Mouse (Mus musculus): Measurements from ENCODE around the gene Atp2b2. TPM values are rescaled to one million over a fixed set of nuclear protein-coding genes. Genes with fewer than 3 reads are reported as not detected.

Atp2b2 gene
- polyA plus RNA-seq, 1 experiment from 2014 or later, result 0.12 TPM

- ATAC-seq (replicated peaks; ENCODE audit: low FRiP score, low read depth), result no peak
- H3K27ac ChIP-seq, result no peak overlapping the region
- no peak overlapping the region for H3K9ac ChIP-seq (ENCODE audit: low read depth, low read length)
- no peaks in the 10 kb centered on the region for H3K4me1 ChIP-seq (replicated peaks; ENCODE audit: insufficient read depth, low read length)
- H3K27me3 ChIP-seq (ENCODE audit: insufficient read depth, low read length), result no peaks in the 10 kb centered on the region
- no peaks in the 10 kb centered on the region for H3K9me3 ChIP-seq (replicated peaks; ENCODE audit: low read length)
- H3K4me3 ChIP-seq (replicated peaks; ENCODE audit: low read depth, low read length), result no peak overlapping the region
- H3K36me3 ChIP-seq (ENCODE audit: insufficient read depth, low read length), result no peaks in the 10 kb centered on the region
- H3K4me2 ChIP-seq (ENCODE audit: low read length), result no peak overlapping the region
- WGBS, result 68% methylated on average over 3 of the region's 3 CpGs
- no peak for TF ChIP-seq CTCF (IDR thresholded peaks at IDR 0.05; ENCODE audit: low read depth)
- no peak for DNase-seq (ENCODE audit: low spot score)
These were observed 180.5 kb downstream of the Atp2b2 start for GRCm38 (mm10) chr6:113861938-113862337.

- ATAC-seq (replicated peaks; ENCODE audit: low FRiP score, low read depth), result no peak
- WGBS, result 46% methylated on average over 4 of the region's 4 CpGs
- H3K9ac ChIP-seq (ENCODE audit: low read depth, low read length), result no peak overlapping the region
- H3K27ac ChIP-seq, result no peak overlapping the region
- no peaks in the 10 kb centered on the region for H3K4me1 ChIP-seq (replicated peaks; ENCODE audit: insufficient read depth, low read length)
- DNase-seq (ENCODE audit: low spot score), result no peak
- H3K9me3 ChIP-seq (replicated peaks; ENCODE audit: low read length), result no peaks in the 10 kb centered on the region
- no peak overlapping the region for H3K4me3 ChIP-seq (replicated peaks; ENCODE audit: low read depth, low read length)
- H3K36me3 ChIP-seq (ENCODE audit: insufficient read depth, low read length), result no peaks in the 10 kb centered on the region
- TF ChIP-seq CTCF (IDR thresholded peaks at IDR 0.05; ENCODE audit: low read depth), result no peak
- H3K27me3 ChIP-seq (ENCODE audit: insufficient read depth, low read length), result no peaks in the 10 kb centered on the region
- H3K4me2 ChIP-seq (ENCODE audit: low read length), result no peak overlapping the region
These were observed 181.0 kb downstream of the Atp2b2 start for GRCm38 (mm10) chr6:113861375-113861770.

- Histone ChIP-seq H3K4me1 (replicated peaks; ENCODE audit: insufficient read depth, low read length) (no peaks in the 10 kb centered on the region), H3K9me3 (replicated peaks; ENCODE audit: low read length) (no peaks in the 10 kb centered on the region), H3K4me3 (replicated peaks; ENCODE audit: low read depth, low read length) (no peak overlapping the region), H3K9ac (ENCODE audit: low read depth, low read length) (no peak overlapping the region), H3K36me3 (ENCODE audit: insufficient read depth, low read length) (no peaks in the 10 kb centered on the region), H3K4me2 (ENCODE audit: low read length) (no peak overlapping the region), H3K27me3 (ENCODE audit: insufficient read depth, low read length) (no peaks in the 10 kb centered on the region), H3K27ac (no peak overlapping the region)
- WGBS, result 36% methylated on average over 15 of the region's 15 CpGs
- ATAC-seq (replicated peaks; ENCODE audit: low FRiP score, low read depth) (no peak), DNase-seq (ENCODE audit: low spot score) (peak; percentile 48)
- no peak for TF ChIP-seq CTCF (IDR thresholded peaks at IDR 0.05; ENCODE audit: low read depth)
These were observed 181.6 kb downstream of the Atp2b2 start for GRCm38 (mm10) chr6:113860735-113861374.

- Histone ChIP-seq H3K9ac (ENCODE audit: low read depth, low read length) (no peak overlapping the region), H3K9me3 (replicated peaks; ENCODE audit: low read length) (no peaks in the 10 kb centered on the region), H3K27me3 (ENCODE audit: insufficient read depth, low read length) (no peaks in the 10 kb centered on the region), H3K36me3 (ENCODE audit: insufficient read depth, low read length) (no peaks in the 10 kb centered on the region), H3K4me1 (replicated peaks; ENCODE audit: insufficient read depth, low read length) (no peaks in the 10 kb centered on the region), H3K27ac (no peak overlapping the region), H3K4me2 (ENCODE audit: low read length) (no peak overlapping the region), H3K4me3 (replicated peaks; ENCODE audit: low read depth, low read length) (no peak overlapping the region)
- ATAC-seq (replicated peaks; ENCODE audit: low FRiP score, low read depth), result no peak
- DNase-seq (ENCODE audit: low spot score), result no peak
- WGBS, result 54% methylated on average over 9 of the region's 9 CpGs
- no peak for TF ChIP-seq CTCF (IDR thresholded peaks at IDR 0.05; ENCODE audit: low read depth)
These were observed 182.2 kb downstream of the Atp2b2 start for GRCm38 (mm10) chr6:113860023-113860734.

- no peaks in the 10 kb centered on the region for H3K4me1 ChIP-seq (replicated peaks; ENCODE audit: insufficient read depth, low read length)
- TF ChIP-seq CTCF (IDR thresholded peaks at IDR 0.05; ENCODE audit: low read depth), result no peak
- H3K9me3 ChIP-seq (replicated peaks; ENCODE audit: low read length), result no peaks in the 10 kb centered on the region
- H3K27me3 ChIP-seq (ENCODE audit: insufficient read depth, low read length), result no peaks in the 10 kb centered on the region
- WGBS, result 83% methylated on average over 9 of the region's 9 CpGs
- H3K9ac ChIP-seq (ENCODE audit: low read depth, low read length), result no peak overlapping the region
- no peak overlapping the region for H3K4me2 ChIP-seq (ENCODE audit: low read length)
- ATAC-seq (replicated peaks; ENCODE audit: low FRiP score, low read depth) (no peak), DNase-seq (ENCODE audit: low spot score) (no peak)
- no peak overlapping the region for H3K27ac ChIP-seq
- no peak overlapping the region for H3K4me3 ChIP-seq (replicated peaks; ENCODE audit: low read depth, low read length)
- H3K36me3 ChIP-seq (ENCODE audit: insufficient read depth, low read length), result no peaks in the 10 kb centered on the region
These were observed 184.1 kb downstream of the Atp2b2 start for GRCm38 (mm10) chr6:113858317-113858716.

- ATAC-seq (replicated peaks; ENCODE audit: low FRiP score, low read depth), result no peak
- WGBS, result 78% methylated on average over 2 of the region's 2 CpGs
- Histone ChIP-seq H3K36me3 (ENCODE audit: insufficient read depth, low read length) (no peaks in the 10 kb centered on the region), H3K4me3 (replicated peaks; ENCODE audit: low read depth, low read length) (no peak overlapping the region), H3K4me2 (ENCODE audit: low read length) (no peak overlapping the region), H3K27me3 (ENCODE audit: insufficient read depth, low read length) (no peaks in the 10 kb centered on the region), H3K4me1 (replicated peaks; ENCODE audit: insufficient read depth, low read length) (no peaks in the 10 kb centered on the region), H3K9me3 (replicated peaks; ENCODE audit: low read length) (no peaks in the 10 kb centered on the region), H3K27ac (no peak overlapping the region), H3K9ac (ENCODE audit: low read depth, low read length) (no peak overlapping the region)
- DNase-seq (ENCODE audit: low spot score), result no peak
- no peak for TF ChIP-seq CTCF (IDR thresholded peaks at IDR 0.05; ENCODE audit: low read depth)
These were observed 185.0 kb downstream of the Atp2b2 start for GRCm38 (mm10) chr6:113857310-113857873.
